Mouse (Mus musculus) ES-Bruce4 (cell line): ENCODE results near the gene Fbxl21. TPM values are rescaled to one million over a fixed set of nuclear protein-coding genes. Genes with fewer than 3 reads are reported as not detected.

Experiments used
- H3K27ac ChIP-seq: 2 replicates; pipeline ENCODE4 v1.5.1; 2012; ENCODE audit warnings: low read length, inconsistent platforms; ENCODE audit not compliant: insufficient read depth
- H3K27me3 ChIP-seq: 2 replicates; pipeline ENCODE4 v1.6.1; 2012; ENCODE audit warnings: mild to moderate bottlenecking, low read length, inconsistent platforms; ENCODE audit not compliant: control insufficient read depth, poor library complexity, insufficient read depth, severe bottlenecking
- H3K36me3 ChIP-seq: 2 replicates; pipeline ENCODE4 v1.6.1; 2012; ENCODE audit warnings: inconsistent platforms, mild to moderate bottlenecking, low read length, moderate library complexity; ENCODE audit not compliant: control insufficient read depth, poor library complexity, insufficient read depth, severe bottlenecking
- H3K4me1 ChIP-seq: one replicate; pipeline ENCODE4 v1.8.1; 2011; ENCODE audit warnings: low read length; ENCODE audit not compliant: control insufficient read depth, insufficient read depth
- H3K4me3 ChIP-seq: 2 replicates; pipeline ENCODE4 v1.5.1; 2011; ENCODE audit warnings: low read depth, mild to moderate bottlenecking, low read length
- H3K9ac ChIP-seq: 2 replicates; pipeline ENCODE4 v1.6.1; 2012; ENCODE audit warnings: low read depth, mild to moderate bottlenecking, inconsistent platforms; ENCODE audit not compliant: poor library complexity, severe bottlenecking
- H3K9me3 ChIP-seq: replicated peaks from 2 replicates; pipeline ENCODE4 v1.6.1; 2012; ENCODE audit warnings: mild to moderate bottlenecking, low read length, inconsistent platforms; ENCODE audit not compliant: control insufficient read depth, poor library complexity, insufficient read depth, severe bottlenecking
- CTCF ChIP-seq: IDR thresholded peaks from one replicate; pipeline ENCODE4 v1.8.1; 2011; ENCODE audit warnings: low read depth, low read length
- EP300 ChIP-seq: IDR thresholded peaks from 2 replicates; pipeline ENCODE4 v1.6.1; 2011; ENCODE audit warnings: low read depth, low read length; ENCODE audit not compliant: insufficient read depth
- POLR2A ChIP-seq: IDR thresholded peaks from one replicate; pipeline ENCODE4 v1.8.1; 2011; ENCODE audit warnings: low read length; ENCODE audit not compliant: insufficient read depth
- polyA plus RNA-seq: library from polyadenylated mRNA; stranded (reverse); fragments of >200 nt; gene quantifications from 2 replicates; pipeline ENCODE4 v1.2.4, GENCODE M21; 2011; ENCODE audit warnings: low read depth; ENCODE audit not compliant: missing spikeins, insufficient read depth, insufficient read length

Fbxl21 gene
- polyA plus RNA-seq, 1 experiment = 2.7 TPM

DNA sequence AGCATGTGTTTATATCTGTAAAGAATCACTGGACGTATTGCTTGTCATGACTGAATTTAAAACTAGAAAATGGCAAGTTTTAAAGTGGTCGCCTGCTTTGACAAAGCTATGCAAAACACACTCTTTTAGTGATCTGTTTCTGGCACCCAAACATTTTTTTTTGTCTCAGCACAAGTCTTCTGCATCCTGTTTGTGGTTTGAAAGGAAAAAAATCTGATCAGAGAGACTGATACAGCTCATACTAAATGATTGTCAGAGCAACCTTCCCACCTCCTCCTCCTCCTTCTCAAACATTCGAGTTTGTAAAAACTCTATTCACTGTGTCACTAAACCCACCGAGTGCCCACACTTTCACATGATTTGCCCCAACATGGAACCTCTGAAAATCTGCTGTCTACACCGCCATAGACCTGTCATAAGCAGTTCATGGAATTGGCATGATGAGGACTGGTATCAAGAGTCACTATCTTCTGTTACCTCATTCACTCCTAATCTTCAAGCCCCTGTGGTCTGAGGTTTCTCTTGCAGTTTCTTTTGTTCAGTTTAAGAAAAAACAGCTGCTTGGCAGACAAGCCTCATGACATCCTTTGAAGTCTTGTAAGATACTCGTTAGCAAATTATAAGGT, 15.3 kb upstream of the Fbxl21 start:
- Histone ChIP-seq H3K4me1 (no peaks in the 10 kb centered on the region), H3K27ac (no peak overlapping the region), H3K9ac (no peak overlapping the region), H3K4me3 (no peak overlapping the region), H3K9me3 (no peaks in the 10 kb centered on the region), H3K36me3 (no peaks in the 10 kb centered on the region), H3K27me3 (no peaks in the 10 kb centered on the region)
- TF ChIP-seq CTCF = no peak
- no peak for TF ChIP-seq POLR2A
- no peak for TF ChIP-seq EP300

DNA sequence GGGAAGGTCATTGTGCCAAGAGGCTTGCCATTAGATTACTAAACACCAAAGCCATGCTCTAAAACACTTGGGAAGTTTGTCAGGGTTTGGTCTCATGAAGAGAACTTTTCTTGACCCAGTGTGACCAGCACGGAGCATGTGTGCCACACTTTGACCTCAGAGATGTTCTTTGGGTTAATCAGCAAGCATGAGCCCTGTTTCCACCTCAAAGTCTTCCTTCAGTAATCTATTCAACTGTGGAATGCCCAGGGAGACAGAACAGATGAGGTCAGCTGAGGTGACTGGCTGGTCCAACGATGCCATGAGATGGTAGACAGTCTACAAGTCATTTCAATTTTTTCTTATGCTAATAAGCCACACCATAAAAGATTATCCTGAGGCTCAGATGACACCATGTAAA, 12.5 kb upstream of the Fbxl21 start:
- Histone ChIP-seq H3K9ac (no peak overlapping the region), H3K27ac (no peak overlapping the region), H3K4me1 (no peaks in the 10 kb centered on the region), H3K36me3 (no peaks in the 10 kb centered on the region), H3K4me3 (no peak overlapping the region), H3K9me3 (no peaks in the 10 kb centered on the region), H3K27me3 (no peaks in the 10 kb centered on the region)
- TF ChIP-seq CTCF (no peak), POLR2A (no peak), EP300 (no peak)

DNA sequence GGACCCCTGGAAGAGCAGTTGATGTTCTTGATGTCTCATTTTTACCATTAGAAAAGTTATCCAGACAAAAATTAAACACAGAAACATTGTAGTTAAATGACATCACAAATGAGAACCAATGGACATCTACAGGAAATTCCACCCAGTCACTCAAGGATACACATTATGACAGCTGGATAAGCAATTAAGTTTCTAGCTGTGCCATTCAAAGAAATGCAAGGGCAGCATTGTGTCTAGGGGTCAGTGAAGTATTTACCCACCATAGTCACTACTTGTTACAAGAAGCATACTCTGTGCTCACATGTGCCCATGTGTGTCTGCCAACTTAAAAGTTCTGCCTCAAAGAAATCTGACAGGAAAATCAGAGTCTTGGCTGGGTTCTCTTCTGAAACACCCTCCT, 8.7 kb upstream of the Fbxl21 start:
- Histone ChIP-seq H3K4me1 (no peaks in the 10 kb centered on the region), H3K36me3 (no peaks in the 10 kb centered on the region), H3K27ac (no peak overlapping the region), H3K27me3 (0 out of 2 replicates have a peak, but pooled peaks cover 1% of the 10 kb centered on the region), H3K9me3 (no peaks in the 10 kb centered on the region), H3K9ac (no peak overlapping the region), H3K4me3 (no peak overlapping the region)
- no peak for TF ChIP-seq POLR2A
- TF ChIP-seq CTCF = no peak
- no peak for TF ChIP-seq EP300

DNA sequence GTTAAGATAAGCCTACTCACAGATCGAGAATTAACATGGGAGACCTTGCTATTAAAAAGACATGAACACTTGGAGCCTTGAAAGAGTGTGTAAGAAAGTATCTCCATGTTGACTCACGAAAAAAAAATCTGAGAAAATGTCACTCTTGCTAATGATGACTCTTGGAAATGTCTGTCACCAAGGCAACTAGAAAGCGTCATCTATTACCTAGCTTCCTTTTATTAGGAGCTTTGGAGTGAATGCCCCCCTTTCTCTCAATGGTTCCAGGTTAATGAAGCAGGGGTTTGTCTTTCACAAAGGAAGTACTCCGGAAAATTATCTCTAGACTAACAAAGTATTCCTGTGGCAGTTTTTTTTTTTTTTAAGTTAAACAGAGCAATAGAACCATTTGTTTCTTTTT, 6.0 kb upstream of the Fbxl21 start:
- no peaks in the 10 kb centered on the region for H3K9me3 ChIP-seq
- TF ChIP-seq EP300 = no peak
- TF ChIP-seq CTCF = no peak
- no peaks in the 10 kb centered on the region for H3K4me1 ChIP-seq
- no peak overlapping the region for H3K27ac ChIP-seq
- H3K36me3 ChIP-seq = no peaks in the 10 kb centered on the region
- no peak overlapping the region for H3K9ac ChIP-seq
- H3K27me3 ChIP-seq = 0 out of 2 replicates have a peak, but pooled peaks cover 1% of the 10 kb centered on the region
- H3K4me3 ChIP-seq = no peak overlapping the region

DNA sequence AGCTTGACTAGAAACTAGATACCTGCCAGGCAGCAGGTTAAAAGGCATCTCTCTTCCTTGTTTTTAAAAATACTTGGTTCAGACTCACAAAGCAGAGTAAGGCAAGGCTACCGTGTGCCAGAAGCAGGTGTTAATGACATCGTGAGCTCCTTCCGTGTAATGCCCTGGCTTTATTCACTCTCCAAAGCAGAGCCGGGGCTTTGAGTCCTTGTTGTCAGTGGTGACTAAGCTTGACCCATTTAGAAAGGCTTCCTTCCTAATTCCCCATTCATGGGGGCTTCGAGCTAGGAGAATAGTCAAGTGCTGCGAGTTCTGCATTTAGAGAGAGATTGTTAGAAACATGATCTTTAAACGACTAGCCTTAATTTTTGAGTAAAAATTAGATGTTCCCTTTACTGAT, 5.5 kb upstream of the Fbxl21 start:
- Histone ChIP-seq H3K4me1 (no peaks in the 10 kb centered on the region), H3K9me3 (no peaks in the 10 kb centered on the region), H3K27ac (no peak overlapping the region), H3K36me3 (no peaks in the 10 kb centered on the region), H3K4me3 (no peak overlapping the region), H3K9ac (no peak overlapping the region), H3K27me3 (0 out of 2 replicates have a peak, but pooled peaks cover 1% of the 10 kb centered on the region)
- TF ChIP-seq POLR2A (no peak), CTCF (no peak), EP300 (no peak)

DNA sequence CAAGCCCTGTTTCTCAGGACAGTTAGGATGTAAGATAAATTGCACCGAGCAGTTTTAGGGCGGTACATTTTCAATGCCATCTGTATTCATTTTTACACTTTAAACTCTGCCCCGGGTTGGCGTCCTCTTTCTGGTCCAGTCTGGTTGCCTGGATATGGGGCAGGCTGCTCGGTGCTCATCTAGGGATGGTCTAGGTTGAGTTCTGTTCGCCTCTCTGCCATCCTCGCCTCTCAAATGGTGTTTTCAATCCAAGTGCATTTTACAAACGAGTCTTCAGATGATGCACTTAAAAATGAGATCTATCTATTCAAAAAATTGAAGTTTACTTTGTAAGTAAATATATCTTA, 522 bp downstream of the Fbxl21 start:
- Histone ChIP-seq H3K4me1 (no peaks in the 10 kb centered on the region), H3K4me3 (peak overlapping the region; percentile 64), H3K9ac (peak overlapping the region; percentile 56; the same call in 1 of the 2 replicates), H3K36me3 (no peaks in the 10 kb centered on the region), H3K27me3 (no peaks in the 10 kb centered on the region), H3K27ac (no peak overlapping the region), H3K9me3 (no peaks in the 10 kb centered on the region)
- TF ChIP-seq EP300 (no peak), CTCF (no peak), POLR2A (no peak)
